Mouse (Mus musculus) erythroblast, embryonic 14.5 days (primary cell): ENCODE data around the gene Trpv2. TPM values are rescaled to one million over a fixed set of nuclear protein-coding genes. Genes with fewer than 3 reads are reported as not detected.

Experiments
- H3K27me3 ChIP-seq: 2 replicates; pipeline ENCODE4 v1.6.1; 2012; ENCODE audit warnings: inconsistent platforms; ENCODE audit not compliant: control insufficient read depth
- H3K36me3 ChIP-seq: 2 replicates; pipeline ENCODE4 v1.6.1; 2012; ENCODE audit warnings: mild to moderate bottlenecking, inconsistent platforms; ENCODE audit not compliant: control insufficient read depth
- H3K4me1 ChIP-seq: 2 replicates; pipeline ENCODE4 v1.6.1; 2012; ENCODE audit warnings: inconsistent platforms; ENCODE audit not compliant: control insufficient read depth
- H3K4me3 ChIP-seq: replicated peaks from 2 replicates; pipeline ENCODE3; 2012; ENCODE audit warnings: moderate library complexity, mild to moderate bottlenecking, inconsistent platforms
- H3K9me3 ChIP-seq: 2 replicates; pipeline ENCODE4 v1.6.1; 2012; ENCODE audit warnings: low read length, inconsistent platforms, mixed read lengths; ENCODE audit not compliant: control insufficient read depth
- GATA1 ChIP-seq: IDR thresholded peaks from 2 replicates; pipeline ENCODE4 v1.6.1; 2012; ENCODE audit warnings: low read length, inconsistent platforms, mixed read lengths
- TAL1 ChIP-seq: IDR thresholded peaks from 3 replicates; pipeline ENCODE4 v1.6.1; 2012; ENCODE audit warnings: low read length, inconsistent platforms, mixed read lengths
- polyA plus RNA-seq: library from polyadenylated mRNA; stranded (reverse); fragments of >175 nt; gene quantifications from 2 replicates; pipeline ENCODE4 v1.2.3, GENCODE M21; 2012

Trpv2 gene
- polyA plus RNA-seq, 1 experiment, result 0.04 TPM

GRCm38 (mm10) chr11:62555896-62556412, 18.3 kb upstream of the Trpv2 start:
- no peak for TF ChIP-seq GATA1
- TF ChIP-seq TAL1, result no peak
- H3K36me3 ChIP-seq, result peaks cover 39% of the 10 kb centered on the region
- peak overlapping the region; percentile 8 for H3K4me3 ChIP-seq

GRCm38 (mm10) chr11:62557205-62557604, 17.1 kb upstream of the Trpv2 start:
- peaks cover 36% of the 10 kb centered on the region for H3K36me3 ChIP-seq
- H3K4me1 ChIP-seq, result peaks cover 34% of the 10 kb centered on the region
- TF ChIP-seq GATA1 (no peak), TAL1 (no peak)
- H3K9me3 ChIP-seq, result no peaks in the 10 kb centered on the region; the same call in 1 of the 2 replicates
- peaks cover 17% of the 10 kb centered on the region for H3K27me3 ChIP-seq
- H3K4me3 ChIP-seq, result no peak overlapping the region

More at GRCm38 (mm10) chr11:62555896-62556412, 18.3 kb upstream of the Trpv2 start:
- H3K27me3 ChIP-seq, result peaks cover 11% of the 10 kb centered on the region
- peaks cover 34% of the 10 kb centered on the region for H3K4me1 ChIP-seq
- no peaks in the 10 kb centered on the region; the same call in 1 of the 2 replicates for H3K9me3 ChIP-seq

- TF ChIP-seq TAL1 (no peak), GATA1 (no peak)
- no peak overlapping the region for H3K4me3 ChIP-seq
- H3K4me1 ChIP-seq, result peaks cover 32% of the 10 kb centered on the region
- H3K9me3 ChIP-seq, result no peaks in the 10 kb centered on the region; the same call in 1 of the 2 replicates
- H3K36me3 ChIP-seq, result peaks cover 30% of the 10 kb centered on the region
- peaks cover 17% of the 10 kb centered on the region for H3K27me3 ChIP-seq
Measured at GRCm38 (mm10) chr11:62558152-62558551, 16.1 kb upstream of the Trpv2 start.

GRCm38 (mm10) chr11:62558961-62559646, 15.2 kb upstream of the Trpv2 start:
- Histone ChIP-seq H3K4me3 (no peak overlapping the region), H3K36me3 (peaks cover 21% of the 10 kb centered on the region), H3K9me3 (no peaks in the 10 kb centered on the region; the same call in 1 of the 2 replicates), H3K4me1 (peaks cover 23% of the 10 kb centered on the region), H3K27me3 (peaks cover 17% of the 10 kb centered on the region)
- TF ChIP-seq GATA1 (no peak), TAL1 (no peak)

GRCm38 (mm10) chr11:62560463-62561016, 13.7 kb upstream of the Trpv2 start:
- Histone ChIP-seq H3K4me3 (peak overlapping the region; percentile 59), H3K9me3 (no peaks in the 10 kb centered on the region; the same call in 1 of the 2 replicates), H3K36me3 (peaks cover 7% of the 10 kb centered on the region), H3K4me1 (peaks cover 9% of the 10 kb centered on the region), H3K27me3 (peaks cover 17% of the 10 kb centered on the region)
- no peak for TF ChIP-seq TAL1
- no peak for TF ChIP-seq GATA1

- Histone ChIP-seq H3K9me3 (no peaks in the 10 kb centered on the region; the same call in 1 of the 2 replicates), H3K27me3 (peaks cover 25% of the 10 kb centered on the region), H3K36me3 (no peaks in the 10 kb centered on the region), H3K4me1 (peaks cover 5% of the 10 kb centered on the region), H3K4me3 (no peak overlapping the region)
- TF ChIP-seq GATA1 (no peak), TAL1 (no peak)
Measured at GRCm38 (mm10) chr11:62563590-62563989, 10.7 kb upstream of the Trpv2 start.

GRCm38 (mm10) chr11:62565747-62566146, 8.5 kb upstream of the Trpv2 start:
- Histone ChIP-seq H3K9me3 (no peaks in the 10 kb centered on the region; the same call in 1 of the 2 replicates), H3K4me1 (peaks cover under 1% of the 10 kb centered on the region; the same call in 1 of the 2 replicates), H3K27me3 (peaks cover 15% of the 10 kb centered on the region), H3K36me3 (no peaks in the 10 kb centered on the region), H3K4me3 (no peak overlapping the region)
- TF ChIP-seq GATA1, result no peak

- H3K4me3 ChIP-seq, result no peak overlapping the region
- no peaks in the 10 kb centered on the region for H3K4me1 ChIP-seq
- no peaks in the 10 kb centered on the region; the same call in 1 of the 2 replicates for H3K9me3 ChIP-seq
- H3K36me3 ChIP-seq, result no peaks in the 10 kb centered on the region
- TF ChIP-seq GATA1 (no peak), TAL1 (no peak)
- H3K27me3 ChIP-seq, result peaks cover 12% of the 10 kb centered on the region
Measured at GRCm38 (mm10) chr11:62566211-62566610, 8.1 kb upstream of the Trpv2 start.

- Histone ChIP-seq H3K27me3 (peaks cover 8% of the 10 kb centered on the region), H3K4me1 (no peaks in the 10 kb centered on the region), H3K9me3 (no peaks in the 10 kb centered on the region; the same call in 1 of the 2 replicates), H3K36me3 (no peaks in the 10 kb centered on the region), H3K4me3 (no peak overlapping the region)
- TF ChIP-seq GATA1 (no peak), TAL1 (no peak)
Measured at GRCm38 (mm10) chr11:62568300-62568699, 6.0 kb upstream of the Trpv2 start.
